Mouse (Mus musculus): ENCODE measurements at regions not wholly inside any gene's neighbourhood (a gene's known extent, or its start where the extent isn't known, plus 50 kb on each side); places are given as distances from the start of the nearest gene placed in this dataset.
A peak's percentile ranks its signal among the peaks of the same experiment; 100 is the strongest.

- DNase-seq, result no peak
Measured at GRCm38 (mm10) chrX:12219474-12219873, 59.3 kb upstream of the Bcor start.

- DNase-seq, result no peak
Measured at GRCm38 (mm10) chrX:12224314-12224713, 64.2 kb upstream of the Bcor start.

GRCm38 (mm10) chrX:12225116-12225891 lies 65.1 kb upstream of the Bcor start:
- DNase-seq, result peak; percentile 8

- no peak for DNase-seq
Measured at GRCm38 (mm10) chrX:12225892-12226206, 65.7 kb upstream of the Bcor start.

- DNase-seq, result peak; percentile 82
Measured at GRCm38 (mm10) chrX:12240505-12241011, 80.4 kb upstream of the Bcor start.

GRCm38 (mm10) chrX:12241751-12242150 lies 81.6 kb upstream of the Bcor start:
- peak; percentile 33 for DNase-seq

- no peak for DNase-seq
Measured at GRCm38 (mm10) chrX:12249071-12249470, 88.9 kb upstream of the Bcor start.

GRCm38 (mm10) chrX:12249911-12250310 lies 89.8 kb upstream of the Bcor start:
- DNase-seq, result peak; percentile 60

GRCm38 (mm10) chrX:12251853-12252679 lies 91.9 kb upstream of the Bcor start:
- DNase-seq, result peak; percentile 77

- no peak for DNase-seq
Measured at GRCm38 (mm10) chrX:12252680-12253021, 92.5 kb upstream of the Bcor start.

- DNase-seq, result no peak
Measured at GRCm38 (mm10) chrX:12256758-12257157, 96.6 kb upstream of the Bcor start.

GRCm38 (mm10) chrX:12263834-12264233 lies 103.7 kb upstream of the Bcor start:
- no peak for DNase-seq

- no peak for DNase-seq
Measured at GRCm38 (mm10) chrX:12284741-12285140, 124.6 kb upstream of the Bcor start.

- no peak for DNase-seq
Measured at GRCm38 (mm10) chrX:12285141-12285540, 125.0 kb upstream of the Bcor start.

GRCm38 (mm10) chrX:12285976-12286909 lies 126.1 kb upstream of the Bcor start:
- DNase-seq, result no peak

- DNase-seq, result no peak
Measured at GRCm38 (mm10) chrX:12286910-12287522, 126.9 kb upstream of the Bcor start.

- no peak for DNase-seq
Measured at GRCm38 (mm10) chrX:12287656-12288561, 127.8 kb upstream of the Bcor start.

GRCm38 (mm10) chrX:12288562-12289117 lies 128.5 kb upstream of the Bcor start:
- no peak for DNase-seq

- no peak for DNase-seq
Measured at GRCm38 (mm10) chrX:12293146-12293545, 133.0 kb upstream of the Bcor start.

GRCm38 (mm10) chrX:12294452-12294851 lies 134.3 kb upstream of the Bcor start:
- no peak for DNase-seq

- DNase-seq, result no peak
Measured at GRCm38 (mm10) chrX:12294941-12295340, 134.8 kb upstream of the Bcor start.
